Mouse (Mus musculus) small intestine, adult 10 weeks (tissue): ENCODE results near the gene Ugt1a7c. TPM values are rescaled to one million over a fixed set of nuclear protein-coding genes. Genes with fewer than 3 reads are reported as not detected.

ENCODE experiments used
- polyA plus RNA-seq: library from polyadenylated mRNA; stranded (reverse); fragments of 350-450 nt; fragmentation: Illumina TruSeq; extraction: RNeasy Lipid Tissue Mini Kit (QIAGEN cat#74804); gene quantifications from one replicate; pipeline ENCODE4 v1.2.3, GENCODE M21; 2014; ENCODE audit warnings: low replicate concordance

The Ugt1a7c gene
- 778 TPM for polyA plus RNA-seq

GRCm38 (mm10) chr1:88094941-88095492 lies at the start of gene Ugt1a7c:
Gene Ugt1a7c, plus strand, starts transcription at chr1:88095062.

GRCm38 (mm10) chr1:88055088-88055487 lies 39.8 kb upstream of the Ugt1a7c start, which contains the start of gene Ugt1a10:
Gene Ugt1a10, plus strand, starts transcription at chr1:88055388.

GRCm38 (mm10) chr1:88070495-88070894 lies 24.4 kb upstream of the Ugt1a7c start, which contains the start of gene Ugt1a9:
Gene Ugt1a9, plus strand, starts transcription at chr1:88070800.

GRCm38 (mm10) chr1:88087513-88087912 lies 7.3 kb upstream of the Ugt1a7c start, which contains the start of gene Ugt1a8:
Gene Ugt1a8, plus strand, starts transcription at chr1:88087813.

DNA sequence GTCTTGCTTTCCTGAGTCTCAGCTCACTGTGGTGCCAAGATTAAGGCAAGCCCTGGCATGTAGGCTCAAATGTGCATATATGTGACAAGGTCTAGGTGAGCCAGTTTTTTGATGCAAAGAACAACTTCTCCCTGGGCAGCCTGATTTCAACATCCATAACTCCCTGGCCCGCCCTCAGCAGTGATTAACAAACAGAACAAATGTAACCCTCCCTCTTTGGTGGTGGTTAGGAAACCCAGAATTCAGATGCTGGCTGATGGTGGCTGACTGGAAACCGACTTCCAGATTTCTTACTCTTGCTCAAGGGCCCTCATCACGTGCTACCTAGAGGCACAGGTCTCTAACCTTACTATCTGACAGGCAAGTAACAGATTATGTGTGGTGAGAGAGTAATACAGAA lies 8.2 kb downstream of the Ugt1a7c start, which contains the start of gene Ugt1a6b:
Ugt1a6b (plus strand) TSS at position 234 of the 400 bp plus-strand sequence.

DNA sequence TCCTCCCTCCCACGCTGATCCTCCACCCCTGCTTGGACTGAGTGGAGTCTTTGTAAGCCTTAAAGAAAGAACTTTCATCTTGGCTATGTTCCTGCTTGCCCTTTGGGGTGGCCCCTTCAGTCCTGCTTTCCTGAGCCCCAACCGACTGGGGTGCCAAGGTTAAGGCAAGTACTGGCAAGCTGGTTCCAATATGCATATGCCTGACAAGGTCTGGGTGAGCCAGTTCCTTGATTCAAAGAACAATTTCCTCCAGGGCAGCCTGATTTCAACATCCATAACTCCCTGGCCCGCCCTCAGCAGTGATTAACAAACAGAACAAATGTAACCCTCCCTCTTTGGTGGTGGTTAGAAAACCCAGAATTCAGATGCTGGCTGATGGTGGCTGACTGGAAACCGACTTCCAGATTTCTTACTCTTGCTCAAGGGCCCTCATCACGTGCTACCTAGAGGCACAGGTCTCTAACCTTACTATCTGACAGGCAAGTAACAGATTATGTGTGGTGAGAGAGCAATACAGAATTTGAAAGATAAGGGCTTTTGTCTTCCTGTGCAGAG lies 39.7 kb downstream of the Ugt1a7c start, which contains the start of gene Ugt1a6a:
Ugt1a6a (plus strand) TSS at position 353 of the 555 bp plus-strand sequence.

GRCm38 (mm10) chr1:88165711-88166110 lies 70.8 kb downstream of the Ugt1a7c start, which contains the start of gene Ugt1a5:
Gene Ugt1a5, plus strand, starts transcription at chr1:88166012.

DNA sequence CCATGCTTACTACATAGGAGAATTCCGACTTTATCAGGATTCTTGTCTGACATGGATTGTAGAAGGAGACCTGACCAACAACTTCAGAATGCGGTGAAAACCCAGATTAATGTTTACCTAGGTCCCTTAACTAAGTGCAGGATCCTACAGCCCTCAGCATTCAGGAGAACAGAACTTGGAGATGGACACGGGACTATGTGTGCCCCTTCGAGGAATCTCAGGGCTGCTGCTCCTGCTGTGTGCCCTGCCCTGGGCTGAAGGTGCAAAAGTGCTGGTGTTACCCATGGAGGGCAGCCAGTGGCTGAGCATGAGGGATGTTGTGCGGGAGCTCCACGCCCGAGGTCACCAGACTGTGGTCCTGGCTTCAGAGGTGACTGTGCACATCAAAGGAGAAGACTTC lies 105.6 kb downstream of the Ugt1a7c start, which contains the start of gene Ugt1a2:
Ugt1a2 (plus strand) TSS at position 146 of the 400 bp plus-strand sequence.

GRCm38 (mm10) chr1:88205294-88205922 lies 110.5 kb downstream of the Ugt1a7c start, which contains the start of gene Dnajb3:
Gene Dnajb3, minus strand, starts transcription at chr1:88205782.

DNA sequence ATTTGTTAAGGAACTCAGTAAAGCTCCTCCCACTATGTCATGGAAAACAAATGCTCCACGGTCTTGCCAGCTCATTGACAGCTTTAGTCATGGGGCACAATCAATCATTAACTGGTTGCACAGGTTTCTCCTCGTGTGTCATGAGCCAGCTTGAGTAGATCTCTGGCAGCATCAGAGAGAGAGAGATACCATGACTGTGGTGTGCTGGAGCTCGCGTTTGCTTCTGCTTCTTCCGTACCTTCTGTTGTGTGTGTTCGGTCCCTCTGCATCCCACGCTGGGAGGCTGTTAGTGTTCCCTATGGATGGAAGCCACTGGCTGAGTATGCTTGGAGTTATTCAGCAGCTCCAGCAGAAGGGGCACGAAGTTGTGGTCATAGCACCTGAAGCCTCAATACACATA lies 117.0 kb downstream of the Ugt1a7c start, which contains the start of gene Ugt1a1:
Ugt1a1 (plus strand) TSS at position 148 of the 400 bp plus-strand sequence.

DNA sequence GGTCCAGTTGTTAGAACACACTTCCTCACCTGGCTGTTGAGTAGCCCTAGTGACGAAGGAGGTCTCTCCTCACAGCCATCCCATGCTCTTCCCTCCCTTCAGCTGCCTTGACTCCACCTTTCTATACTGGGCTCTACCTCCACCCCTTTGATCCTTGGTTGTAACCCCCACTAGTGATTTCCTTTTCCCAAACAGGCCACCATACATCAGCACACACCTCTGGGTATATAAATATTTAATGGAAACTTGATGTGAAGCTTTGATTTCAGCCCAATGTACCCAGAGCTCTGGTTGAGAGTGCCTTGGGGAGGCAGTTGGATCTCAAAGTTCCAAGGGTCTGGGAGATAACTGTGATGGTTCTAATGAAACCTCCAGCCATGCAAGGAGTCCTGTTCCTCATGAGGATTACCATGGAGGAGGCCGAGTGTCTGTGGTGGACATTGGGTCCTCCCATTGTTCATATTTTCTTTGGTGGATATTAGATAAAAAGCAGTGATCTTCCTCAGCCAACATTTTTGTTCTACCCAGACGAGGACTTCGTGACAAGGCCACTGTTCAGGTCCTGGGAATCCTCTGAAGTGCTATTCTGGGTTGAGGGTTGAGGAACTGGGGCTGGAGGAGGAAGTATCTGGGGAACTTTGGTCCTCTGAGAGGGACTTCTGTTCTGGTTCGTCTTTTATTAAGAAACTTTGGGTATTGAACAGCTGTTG lies 132.0 kb downstream of the Ugt1a7c start, which contains the start of gene Mroh2a:
Mroh2a (plus strand) TSS at position 317 of the 710 bp plus-strand sequence.

Other genes with a start within 250 kb of the Ugt1a7c start
- 43.5 TPM for gene Dgkd, start 241.8 kb upstream of the Ugt1a7c start, polyA plus RNA-seq
- 54.1 TPM for gene Usp40, start 86.5 kb upstream of the Ugt1a7c start, polyA plus RNA-seq
- gene Ugt1a10, start 39.7 kb upstream of the Ugt1a7c start, polyA plus RNA-seq, result not detected
- 145 TPM for gene Ugt1a9, start 24.3 kb upstream of the Ugt1a7c start, polyA plus RNA-seq
- not detected for gene Ugt1a8, start 7.2 kb upstream of the Ugt1a7c start, polyA plus RNA-seq
- gene Ugt1a6b, start 8.2 kb downstream of the Ugt1a7c start, polyA plus RNA-seq, result 0.71 TPM
- 29.6 TPM for gene Ugt1a6a, start 39.7 kb downstream of the Ugt1a7c start, polyA plus RNA-seq
- 1.3 TPM for gene Ugt1a5, start 71.0 kb downstream of the Ugt1a7c start, polyA plus RNA-seq
- 2.4 TPM for gene Ugt1a2, start 105.5 kb downstream of the Ugt1a7c start, polyA plus RNA-seq
- 1.6 TPM for gene Dnajb3, start 110.7 kb downstream of the Ugt1a7c start, polyA plus RNA-seq
- 219 TPM for gene Ugt1a1, start 116.9 kb downstream of the Ugt1a7c start, polyA plus RNA-seq
- 0.11 TPM for gene Mroh2a, start 131.9 kb downstream of the Ugt1a7c start, polyA plus RNA-seq
- 67.5 TPM for gene Hjurp, start 182.6 kb downstream of the Ugt1a7c start, polyA plus RNA-seq
- not detected for gene Trpm8, start 182.6 kb downstream of the Ugt1a7c start, polyA plus RNA-seq